Mouse (Mus musculus) forebrain, embryonic 12.5 days (tissue): ENCODE results near the gene Pfkfb4. TPM values are rescaled to one million over a fixed set of nuclear protein-coding genes. Genes with fewer than 3 reads are reported as not detected.

Experiments
- ATAC-seq: fragments of 200-750 bp; cut with Nextera tagmentation; 2 replicates; pipeline ENCODE4 v1.8.0; 2017; ENCODE audit warnings: moderate TSS enrichment; ENCODE audit not compliant: low FRiP score
- H3K27ac ChIP-seq: fragments of 300-500 bp; sonication (generic); 2 replicates; pipeline ENCODE4 v1.5.1; 2016; ENCODE audit warnings: mild to moderate bottlenecking
- H3K27me3 ChIP-seq: fragments of 300-500 bp; sonication (generic); 2 replicates; pipeline ENCODE4 v1.6.1; 2016; ENCODE audit warnings: mild to moderate bottlenecking
- H3K36me3 ChIP-seq: fragments of 300-500 bp; sonication (generic); replicated peaks from 2 replicates; pipeline ENCODE4 v1.6.1; 2016; ENCODE audit warnings: mild to moderate bottlenecking
- H3K4me1 ChIP-seq: fragments of 300-500 bp; sonication (generic); 2 replicates; pipeline ENCODE4 v1.6.1; 2016
- H3K4me2 ChIP-seq: fragments of 300-500 bp; sonication (generic); 2 replicates; pipeline ENCODE4 v1.6.1; 2016; ENCODE audit warnings: mild to moderate bottlenecking, moderate library complexity
- H3K4me3 ChIP-seq: fragments of 300-500 bp; sonication (generic); replicated peaks from 2 replicates; pipeline ENCODE4 v1.5.1; 2016; ENCODE audit warnings: mild to moderate bottlenecking
- H3K9ac ChIP-seq: fragments of 300-500 bp; sonication (generic); 2 replicates; pipeline ENCODE4 v1.6.1; 2016; ENCODE audit warnings: mild to moderate bottlenecking
- H3K9me3 ChIP-seq: fragments of 300-500 bp; sonication (generic); 2 replicates; pipeline ENCODE4 v1.6.1; 2016
- WGBS: fragments of 180-500 bp; shearing (Covaris S2); methylation state at CpG from one replicate; pipeline ENCODE4 v1.1.7; 2016; 5-methylcytosine and 5-hydroxymethylcytosine counted together
- polyA plus RNA-seq: library from polyadenylated mRNA; unstranded; fragments of >200 nt; fragmentation: Nextera tagmentation; extraction: Ambion mirVana; gene quantifications from 2 replicates; pipeline ENCODE4 v1.2.1, GENCODE M21; 2016

The Pfkfb4 gene
- polyA plus RNA-seq, 1 experiment from 2014 or later, result 18.4 TPM

DNA sequence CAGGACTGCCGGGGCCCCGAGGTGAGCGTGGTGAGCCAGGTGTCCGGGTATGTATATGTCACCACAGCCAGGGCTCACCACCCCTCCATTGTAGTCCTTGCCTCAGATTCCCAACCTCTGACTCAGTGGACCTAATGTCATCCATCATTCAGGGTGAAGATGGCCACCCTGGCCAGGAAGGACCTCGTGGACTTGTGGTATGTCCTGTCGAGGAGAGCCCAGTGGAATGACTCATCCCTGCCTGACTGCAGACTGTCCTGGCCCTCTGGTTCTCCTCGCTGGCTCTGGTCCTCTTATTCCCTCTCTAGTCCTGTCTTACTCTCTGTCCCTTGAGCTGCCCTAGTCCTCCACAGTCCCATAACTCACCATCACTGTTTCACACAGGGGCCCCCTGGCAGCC lies 13.6 kb upstream of the Pfkfb4 start:
- H3K27ac ChIP-seq, result no peak overlapping the region
- no peaks in the 10 kb centered on the region for H3K4me1 ChIP-seq
- no peak overlapping the region for H3K9ac ChIP-seq
- no peaks in the 10 kb centered on the region for H3K9me3 ChIP-seq
- no peak overlapping the region for H3K4me3 ChIP-seq
- no peaks in the 10 kb centered on the region for H3K27me3 ChIP-seq
- H3K36me3 ChIP-seq, result no peaks in the 10 kb centered on the region
- 87% methylated on average over 7 of the region's 7 CpGs for WGBS
- no peak overlapping the region for H3K4me2 ChIP-seq
- no peak for ATAC-seq

DNA sequence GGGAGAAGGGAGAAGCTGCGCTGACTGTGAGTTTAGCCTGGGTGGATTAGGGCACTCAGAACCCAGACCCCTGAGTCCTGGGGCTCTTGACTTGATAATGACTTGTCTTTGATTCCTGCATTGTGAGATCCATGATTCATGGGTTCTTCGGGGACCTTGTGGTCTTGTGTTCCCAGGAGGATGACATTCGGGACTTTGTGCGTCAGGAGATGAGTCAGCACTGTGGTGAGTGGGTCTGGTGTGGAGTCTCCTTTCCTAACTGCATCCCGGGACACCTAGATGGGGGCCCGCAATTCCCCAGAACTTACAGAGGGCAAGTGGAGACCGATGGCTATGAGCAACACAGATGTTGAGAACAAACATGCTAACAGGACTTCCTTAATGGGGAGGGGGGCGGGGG lies 9.1 kb upstream of the Pfkfb4 start:
- no peaks in the 10 kb centered on the region for H3K27me3 ChIP-seq
- H3K36me3 ChIP-seq, result no peaks in the 10 kb centered on the region
- H3K27ac ChIP-seq, result no peak overlapping the region
- H3K4me2 ChIP-seq, result no peak overlapping the region
- H3K4me3 ChIP-seq, result no peak overlapping the region
- no peak overlapping the region for H3K9ac ChIP-seq
- no peaks in the 10 kb centered on the region for H3K4me1 ChIP-seq
- no peak for ATAC-seq
- no peaks in the 10 kb centered on the region for H3K9me3 ChIP-seq
- WGBS, result 89% methylated on average over 8 of the region's 8 CpGs

DNA sequence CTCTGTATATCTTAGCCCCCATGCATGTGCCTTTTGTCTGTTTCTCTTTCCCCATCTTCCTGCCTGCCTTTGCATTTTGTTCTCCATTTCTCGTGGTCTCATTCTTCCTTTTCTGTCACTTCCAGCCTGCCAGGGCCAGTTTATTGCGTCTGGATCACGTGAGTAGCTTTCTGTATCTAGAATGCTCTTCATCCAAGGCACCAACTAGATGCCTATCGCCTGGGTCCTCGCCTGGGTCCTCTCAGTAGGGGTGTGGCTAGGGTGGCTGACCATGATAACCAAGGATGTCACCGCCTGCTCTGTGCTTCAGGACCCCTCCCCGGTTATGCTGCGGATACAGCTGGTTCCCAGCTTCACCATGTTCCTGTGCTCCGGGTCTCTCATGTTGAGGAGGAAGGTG lies 8.4 kb upstream of the Pfkfb4 start:
- Histone ChIP-seq H3K27me3 (no peaks in the 10 kb centered on the region), H3K27ac (no peak overlapping the region), H3K4me3 (no peak overlapping the region), H3K9ac (no peak overlapping the region), H3K36me3 (no peaks in the 10 kb centered on the region), H3K4me1 (peaks cover 4% of the 10 kb centered on the region), H3K4me2 (no peak overlapping the region), H3K9me3 (no peaks in the 10 kb centered on the region)
- 87% methylated on average over 9 of the region's 9 CpGs for WGBS
- ATAC-seq, result no peak

DNA sequence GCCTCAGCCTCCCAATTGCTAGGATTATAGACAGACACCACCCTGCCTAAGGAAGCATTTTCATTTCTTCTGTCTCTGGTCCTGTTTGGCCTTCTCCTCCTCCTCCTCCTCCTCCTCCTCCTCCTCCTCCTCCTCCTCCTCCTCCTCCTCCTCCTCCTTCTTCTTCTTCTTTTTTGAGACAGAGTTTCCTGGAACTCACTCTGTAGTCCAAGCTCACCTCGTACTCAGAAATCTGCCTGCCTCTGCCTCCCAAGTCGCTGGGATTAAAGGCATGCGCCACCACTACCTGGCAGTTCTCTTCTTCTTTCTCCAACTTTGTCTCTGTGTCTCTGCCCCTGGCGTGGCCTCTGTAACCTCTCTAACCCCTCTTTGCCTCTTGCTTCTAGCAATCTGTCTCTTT lies 5.9 kb upstream of the Pfkfb4 start, which contains the start of gene Ucn2:
TSS of gene Ucn2 (plus strand) at position 301 of the 400 bp plus-strand sequence.
- H3K9ac ChIP-seq, result no peak within 1 kb of the TSS
- H3K4me2 ChIP-seq, result no peak within 1 kb of the TSS
- H3K4me3 ChIP-seq, result no peak within 1 kb of the TSS
- no peaks in the 10 kb centered on the region for H3K27me3 ChIP-seq
- WGBS, result 89% methylated on average over 4 of the region's 4 CpGs
- H3K36me3 ChIP-seq, result no peaks in the 10 kb centered on the region
- H3K4me1 ChIP-seq, result peaks cover 5% of the 10 kb centered on the region
- ATAC-seq, result no peak
- no peaks in the 10 kb centered on the region for H3K9me3 ChIP-seq
- no peak within 1 kb of the TSS for H3K27ac ChIP-seq

DNA sequence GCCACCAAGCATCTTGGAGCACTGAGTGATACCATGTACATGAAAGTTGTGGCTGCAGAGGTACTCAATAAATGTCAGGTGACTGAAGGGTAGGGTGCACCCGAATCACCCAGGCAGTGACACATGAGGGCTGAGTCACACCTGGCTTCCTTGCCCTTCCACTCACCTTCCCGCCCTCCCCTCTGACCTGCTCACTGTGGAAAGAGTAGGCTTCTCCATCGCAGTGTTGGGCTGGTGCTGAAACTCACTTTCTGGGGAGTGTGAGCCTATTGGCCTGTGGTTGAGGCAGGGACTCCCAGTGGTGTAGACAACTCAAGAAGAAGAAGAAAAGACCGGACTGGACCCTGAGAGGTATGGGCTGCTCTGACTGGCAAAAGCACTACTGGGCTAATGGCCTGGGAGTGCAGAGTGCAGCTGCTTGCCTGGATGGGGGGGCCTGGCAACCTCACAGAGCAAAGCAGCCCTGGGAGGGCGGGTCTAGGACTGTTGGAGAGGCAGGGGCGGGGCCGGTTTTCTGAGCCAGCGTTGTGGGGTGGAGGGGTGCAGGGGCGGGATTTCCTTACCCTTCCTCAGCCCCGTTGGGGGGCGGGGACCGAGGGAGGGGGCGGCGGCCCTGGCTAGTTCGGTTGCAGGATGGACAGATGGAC lies 3.8 kb upstream of the Pfkfb4 start:
- H3K9me3 ChIP-seq, result no peaks in the 10 kb centered on the region
- no peak overlapping the region for H3K4me3 ChIP-seq
- 18% methylated on average over 14 of the region's 15 CpGs for WGBS
- ATAC-seq, result no peak
- no peaks in the 10 kb centered on the region for H3K36me3 ChIP-seq
- H3K27me3 ChIP-seq, result no peaks in the 10 kb centered on the region
- H3K4me2 ChIP-seq, result peak overlapping the region; percentile 22; the same call in 1 of the 2 replicates
- no peak overlapping the region for H3K9ac ChIP-seq
- peaks cover 14% of the 10 kb centered on the region for H3K4me1 ChIP-seq
- H3K27ac ChIP-seq, result no peak overlapping the region

DNA sequence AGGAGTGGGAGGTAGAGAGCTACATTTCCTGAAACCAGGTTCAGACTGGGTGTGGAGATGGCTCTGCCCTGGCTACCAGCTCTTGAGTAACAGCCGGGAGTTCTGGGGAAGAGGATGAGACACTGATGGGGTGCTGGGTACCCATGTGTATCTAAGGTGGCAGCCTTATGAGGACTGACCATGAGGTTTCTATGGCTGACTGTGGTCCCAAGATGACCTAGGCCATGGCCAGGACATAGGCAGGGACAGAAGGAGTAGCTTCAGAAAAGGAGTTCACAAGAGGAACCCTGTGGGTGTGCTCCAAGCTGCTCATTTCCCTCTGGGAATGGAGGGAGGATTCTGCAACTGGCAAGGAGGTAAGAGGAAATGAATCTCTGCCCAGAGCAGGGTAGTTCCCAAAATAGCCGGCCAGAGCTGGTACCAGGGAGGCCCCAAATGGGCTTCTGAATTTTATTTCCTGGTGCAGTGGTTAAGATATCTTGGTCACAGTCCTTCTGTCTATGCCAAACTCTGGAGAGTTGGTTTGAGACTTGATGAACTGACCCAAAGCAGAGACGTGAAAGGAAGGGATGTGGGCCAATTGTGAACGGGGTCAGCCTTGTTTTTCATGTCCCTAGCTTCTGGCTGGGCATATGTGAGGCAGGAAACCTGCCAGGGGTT lies 1.6 kb upstream of the Pfkfb4 start:
- no peak overlapping the region for H3K9ac ChIP-seq
- 77% methylated on average over 4 of the region's 4 CpGs for WGBS
- no peak overlapping the region for H3K4me2 ChIP-seq
- no peaks in the 10 kb centered on the region for H3K9me3 ChIP-seq
- ATAC-seq, result no peak
- H3K27me3 ChIP-seq, result no peaks in the 10 kb centered on the region
- H3K27ac ChIP-seq, result no peak overlapping the region
- H3K4me3 ChIP-seq, result no peak overlapping the region
- peaks cover 18% of the 10 kb centered on the region for H3K4me1 ChIP-seq
- no peaks in the 10 kb centered on the region for H3K36me3 ChIP-seq

DNA sequence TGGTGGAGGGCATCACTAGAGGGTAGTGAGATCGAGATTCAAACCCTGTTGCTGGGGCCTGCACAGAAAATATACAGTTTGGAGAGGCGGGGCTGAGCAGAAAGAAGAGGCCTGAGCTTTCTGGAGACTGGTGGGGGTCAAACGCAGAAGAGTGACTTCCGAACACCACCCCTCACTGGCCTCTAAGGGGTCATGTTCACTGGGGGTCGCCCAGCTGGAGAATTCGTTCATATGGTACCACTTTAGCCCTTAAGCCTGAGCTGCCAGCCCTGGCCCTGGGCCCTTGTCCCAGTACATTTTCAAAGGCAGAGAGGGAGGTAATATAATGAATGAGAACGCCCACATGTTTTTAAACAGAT lies 1.1 kb upstream of the Pfkfb4 start:
- 61% methylated on average over 7 of the region's 7 CpGs for WGBS
- Histone ChIP-seq H3K27me3 (no peaks in the 10 kb centered on the region), H3K27ac (no peak overlapping the region), H3K9ac (no peak overlapping the region), H3K36me3 (no peaks in the 10 kb centered on the region), H3K4me2 (no peak overlapping the region), H3K4me3 (no peak overlapping the region), H3K9me3 (no peaks in the 10 kb centered on the region), H3K4me1 (peaks cover 18% of the 10 kb centered on the region)
- ATAC-seq, result no peak

DNA sequence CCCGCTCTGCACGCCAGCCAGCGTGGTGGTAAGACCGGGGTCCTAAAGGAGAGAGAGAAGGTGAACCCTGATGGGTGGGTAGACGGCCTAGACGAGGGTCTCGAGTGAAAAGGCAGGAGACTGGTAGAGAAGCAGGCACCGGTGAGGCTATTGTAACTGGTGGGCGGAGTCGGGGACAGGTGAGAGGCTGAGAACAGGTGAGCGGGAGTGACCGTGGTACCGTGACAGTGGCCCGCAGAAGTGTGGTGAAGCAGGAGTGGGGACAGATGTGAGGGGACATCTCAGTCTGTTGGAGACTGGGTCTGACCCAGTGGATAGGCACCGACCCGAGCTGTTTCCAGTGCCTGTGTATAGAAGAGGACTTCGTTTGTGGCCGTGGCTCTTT lies 499 bp downstream of the Pfkfb4 start:
- no peak; the same call in 1 of the 2 replicates for ATAC-seq
- WGBS, result 5% methylated on average over 18 of the region's 18 CpGs
- no peaks in the 10 kb centered on the region for H3K9me3 ChIP-seq
- no peaks in the 10 kb centered on the region for H3K27me3 ChIP-seq
- H3K27ac ChIP-seq, result peak overlapping the region; percentile 32; the same call in 1 of the 2 replicates
- no peaks in the 10 kb centered on the region for H3K36me3 ChIP-seq
- peak overlapping the region; percentile 47 for H3K9ac ChIP-seq
- H3K4me1 ChIP-seq, result peaks cover 18% of the 10 kb centered on the region
- peak overlapping the region; percentile 57 for H3K4me3 ChIP-seq
- H3K4me2 ChIP-seq, result peak overlapping the region; percentile 63

DNA sequence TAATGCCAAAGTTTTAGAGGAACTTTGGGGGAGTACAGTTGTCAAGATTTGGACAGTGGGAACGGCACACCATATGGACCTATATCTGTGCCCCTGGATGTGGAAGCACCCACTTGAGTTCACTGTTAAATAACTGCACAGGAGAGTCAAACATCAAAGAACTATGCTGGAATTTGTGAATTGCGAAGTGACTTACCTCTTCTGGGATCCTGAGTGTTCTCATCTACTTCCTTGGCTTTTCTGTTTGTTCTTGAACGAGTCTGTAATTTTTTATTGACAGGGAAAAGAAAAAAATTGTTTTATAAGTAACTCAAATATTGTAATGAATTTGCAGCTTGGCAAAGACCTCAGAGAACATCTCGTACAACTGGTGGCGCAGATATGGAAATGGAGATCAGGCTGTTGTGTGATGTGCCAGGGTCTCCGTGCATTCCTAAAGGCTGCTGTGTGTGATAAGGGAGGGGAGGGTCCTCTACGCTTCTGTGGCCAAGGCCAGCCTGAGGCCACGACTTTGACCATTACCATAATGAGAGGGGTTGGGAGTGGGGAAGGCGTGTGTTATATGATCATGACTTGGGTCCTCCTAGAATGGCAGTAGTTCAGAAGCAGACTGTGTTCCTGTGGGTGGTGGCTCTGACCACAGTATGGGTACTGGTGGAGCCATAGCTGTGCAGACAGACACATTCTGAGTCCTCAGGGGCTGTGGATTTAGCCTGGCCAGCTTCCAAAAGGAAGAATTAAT lies 1.2 kb downstream of the Pfkfb4 start:
- no peak overlapping the region for H3K9ac ChIP-seq
- H3K4me1 ChIP-seq, result peaks cover 18% of the 10 kb centered on the region
- no peak for ATAC-seq
- H3K36me3 ChIP-seq, result no peaks in the 10 kb centered on the region
- H3K4me3 ChIP-seq, result peak overlapping the region; percentile 57
- peak overlapping the region; percentile 63 for H3K4me2 ChIP-seq
- no peaks in the 10 kb centered on the region for H3K27me3 ChIP-seq
- WGBS, result 93% methylated on average over 9 of the region's 9 CpGs
- H3K9me3 ChIP-seq, result no peaks in the 10 kb centered on the region
- H3K27ac ChIP-seq, result no peak overlapping the region

DNA sequence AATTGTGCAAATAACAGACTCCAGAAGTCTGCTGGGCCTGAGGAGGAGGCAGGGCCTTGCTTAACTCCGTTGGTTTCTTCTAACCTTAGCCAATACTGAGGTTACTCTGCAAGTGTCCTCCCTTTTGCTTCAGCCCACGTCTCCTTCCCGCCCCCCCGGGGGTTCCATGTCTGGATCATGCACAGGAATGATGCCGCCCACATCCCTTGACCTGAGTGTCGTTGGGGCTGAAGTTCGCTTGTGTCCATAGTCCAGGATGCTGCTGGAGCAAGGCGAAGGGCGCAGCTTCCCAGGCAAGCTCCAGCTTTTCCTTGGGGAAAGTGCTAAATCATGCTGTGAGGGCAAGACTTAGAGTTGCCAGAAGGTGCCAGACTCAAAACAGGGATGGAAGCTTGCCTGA lies 4.8 kb downstream of the Pfkfb4 start:
- Histone ChIP-seq H3K9ac (no peak overlapping the region), H3K27ac (no peak overlapping the region), H3K4me2 (no peak overlapping the region), H3K36me3 (no peaks in the 10 kb centered on the region), H3K4me3 (no peak overlapping the region), H3K27me3 (no peaks in the 10 kb centered on the region), H3K4me1 (peaks cover 20% of the 10 kb centered on the region), H3K9me3 (no peaks in the 10 kb centered on the region)
- ATAC-seq, result no peak
- 84% methylated on average over 9 of the region's 9 CpGs for WGBS

DNA sequence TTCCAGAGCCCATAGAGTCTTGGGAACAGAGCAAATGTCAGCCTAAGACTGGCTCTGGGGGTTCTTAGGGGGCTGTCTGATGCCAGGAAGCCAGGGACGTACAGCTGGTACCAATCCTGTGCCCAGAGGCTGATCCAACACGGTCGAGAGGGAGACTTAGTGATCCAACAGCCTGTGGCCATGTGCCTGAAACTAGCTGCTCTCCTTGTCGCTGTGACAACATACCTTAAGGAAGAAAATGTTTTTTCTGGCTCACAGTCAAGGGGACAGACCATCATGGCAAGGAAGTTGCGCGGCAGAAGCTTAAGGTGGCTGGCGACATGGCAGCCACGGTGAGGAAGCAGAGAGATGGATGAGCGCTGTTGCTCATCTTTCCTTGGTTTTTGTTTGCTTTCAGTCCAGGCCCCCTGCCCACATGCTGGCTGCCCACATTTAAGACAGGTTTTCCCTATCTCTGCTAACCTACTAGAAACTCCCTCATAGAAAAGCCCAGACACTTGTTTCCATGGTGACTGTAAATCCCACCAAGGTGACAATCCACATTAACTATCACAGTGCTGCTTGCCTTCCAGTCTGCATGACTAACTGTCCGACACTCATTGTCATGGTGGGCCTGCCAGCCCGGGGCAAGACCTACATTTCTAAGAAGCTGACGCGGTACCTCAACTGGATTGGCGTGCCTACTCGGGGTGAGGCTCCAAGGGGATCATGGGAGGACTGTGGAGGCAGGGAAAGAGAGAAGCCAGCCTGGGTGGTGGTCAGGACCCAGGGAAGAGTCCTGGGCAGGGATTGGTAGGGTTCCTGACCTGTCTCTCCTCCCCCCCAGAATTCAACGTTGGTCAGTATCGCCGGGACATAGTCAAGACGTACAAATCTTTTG lies 6.9 kb downstream of the Pfkfb4 start:
- Histone ChIP-seq H3K27ac (no peak overlapping the region), H3K9me3 (no peaks in the 10 kb centered on the region), H3K36me3 (no peaks in the 10 kb centered on the region), H3K4me2 (no peak overlapping the region), H3K4me1 (peaks cover 6% of the 10 kb centered on the region), H3K4me3 (no peak overlapping the region), H3K9ac (no peak overlapping the region), H3K27me3 (no peaks in the 10 kb centered on the region)
- ATAC-seq, result no peak
- 86% methylated on average over 19 of the region's 19 CpGs for WGBS

DNA sequence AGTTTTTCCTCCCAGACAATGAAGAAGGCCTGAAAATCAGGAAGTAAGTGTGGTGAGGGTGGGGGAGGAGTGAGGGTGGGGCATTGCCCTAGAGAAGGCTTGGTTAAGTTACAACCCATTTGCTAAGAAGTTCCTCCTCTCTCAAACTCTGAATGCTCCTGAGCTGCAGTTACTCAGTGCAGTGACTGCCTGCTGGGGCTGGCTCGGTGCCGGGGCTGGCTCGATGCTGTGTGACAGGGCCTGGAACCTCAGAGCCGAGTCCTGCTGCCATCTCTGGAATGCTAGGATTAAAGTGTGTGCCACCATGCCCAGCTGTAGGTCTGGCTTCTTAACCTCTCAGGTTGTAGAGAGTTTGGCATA lies 7.6 kb downstream of the Pfkfb4 start:
- H3K9ac ChIP-seq, result no peak overlapping the region
- 87% methylated on average over 4 of the region's 4 CpGs for WGBS
- H3K9me3 ChIP-seq, result no peaks in the 10 kb centered on the region
- no peak overlapping the region for H3K27ac ChIP-seq
- H3K36me3 ChIP-seq, result no peaks in the 10 kb centered on the region
- H3K4me3 ChIP-seq, result no peak overlapping the region
- H3K27me3 ChIP-seq, result no peaks in the 10 kb centered on the region
- ATAC-seq, result no peak
- peaks cover 6% of the 10 kb centered on the region for H3K4me1 ChIP-seq
- H3K4me2 ChIP-seq, result no peak overlapping the region
